Mouse (Mus musculus): ENCODE results near the gene Kcnk13. TPM values are rescaled to one million over a fixed set of nuclear protein-coding genes. Genes with fewer than 3 reads are reported as not detected.

Gene Kcnk13
- polyA plus RNA-seq, 1 experiment = 0.38 TPM

- H3K4me1 ChIP-seq (ENCODE audit: control insufficient read depth, insufficient read depth, insufficient read length, low read length) = no peaks in the 10 kb centered on the region
- no peaks in the 10 kb centered on the region for H3K36me3 ChIP-seq (ENCODE audit: control insufficient read depth, insufficient read depth, low read length)
- no peak overlapping the region for H3K4me3 ChIP-seq (ENCODE audit: low read depth, low read length)
- 84% methylated on average over 1 of the region's 1 CpGs for WGBS
- H3K27ac ChIP-seq (ENCODE audit: insufficient read depth, low read depth, low read length) = no peak overlapping the region
- TF ChIP-seq CTCF (IDR thresholded peaks at IDR 0.05; ENCODE audit: extremely low read depth, insufficient read length, insufficient replicate concordance, low read depth, low read length) = no peak
- no peak for TF ChIP-seq POLR2A (IDR thresholded peaks at IDR 0.05; ENCODE audit: low read depth, low read length)
- H3K27me3 ChIP-seq (ENCODE audit: control insufficient read depth, insufficient read depth, low read length) = no peaks in the 10 kb centered on the region
These were observed 35.1 kb upstream of the Kcnk13 start for GRCm38 (mm10) chr12:99929160-99929559.

GRCm38 (mm10) chr12:99932245-99932644 is 32.1 kb upstream of the Kcnk13 start:
- TF ChIP-seq CTCF (IDR thresholded peaks at IDR 0.05; ENCODE audit: extremely low read depth, insufficient read length, insufficient replicate concordance, low read depth, low read length) (no peak), POLR2A (IDR thresholded peaks at IDR 0.05; ENCODE audit: low read depth, low read length) (no peak)
- H3K4me1 ChIP-seq (ENCODE audit: control insufficient read depth, insufficient read depth, insufficient read length, low read length) = no peaks in the 10 kb centered on the region
- H3K27ac ChIP-seq (ENCODE audit: insufficient read depth, low read depth, low read length) = no peak overlapping the region
- H3K4me3 ChIP-seq (ENCODE audit: low read depth, low read length) = no peak overlapping the region
- 96% methylated on average over 4 of the region's 4 CpGs for WGBS
- no peaks in the 10 kb centered on the region for H3K36me3 ChIP-seq (ENCODE audit: control insufficient read depth, insufficient read depth, low read length)
- no peaks in the 10 kb centered on the region for H3K27me3 ChIP-seq (ENCODE audit: control insufficient read depth, insufficient read depth, low read length)

- no peaks in the 10 kb centered on the region for H3K4me1 ChIP-seq (ENCODE audit: control insufficient read depth, insufficient read depth, insufficient read length, low read length)
- 84% methylated on average over 3 of the region's 3 CpGs for WGBS
- no peak overlapping the region for H3K27ac ChIP-seq (ENCODE audit: insufficient read depth, low read depth, low read length)
- TF ChIP-seq POLR2A (IDR thresholded peaks at IDR 0.05; ENCODE audit: low read depth, low read length) (no peak), CTCF (IDR thresholded peaks at IDR 0.05; ENCODE audit: extremely low read depth, insufficient read length, insufficient replicate concordance, low read depth, low read length) (no peak)
- no peaks in the 10 kb centered on the region for H3K27me3 ChIP-seq (ENCODE audit: control insufficient read depth, insufficient read depth, low read length)
- no peak overlapping the region for H3K4me3 ChIP-seq (ENCODE audit: low read depth, low read length)
- H3K36me3 ChIP-seq (ENCODE audit: control insufficient read depth, insufficient read depth, low read length) = no peaks in the 10 kb centered on the region
These were observed 30.7 kb upstream of the Kcnk13 start for GRCm38 (mm10) chr12:99933630-99934029.

- 93% methylated on average over 8 of the region's 8 CpGs for WGBS
- Histone ChIP-seq H3K36me3 (ENCODE audit: control insufficient read depth, insufficient read depth, low read length) (no peaks in the 10 kb centered on the region), H3K27me3 (ENCODE audit: control insufficient read depth, insufficient read depth, low read length) (no peaks in the 10 kb centered on the region), H3K27ac (ENCODE audit: insufficient read depth, low read depth, low read length) (no peak overlapping the region), H3K4me3 (ENCODE audit: low read depth, low read length) (no peak overlapping the region), H3K4me1 (ENCODE audit: control insufficient read depth, insufficient read depth, insufficient read length, low read length) (no peaks in the 10 kb centered on the region)
- TF ChIP-seq POLR2A (IDR thresholded peaks at IDR 0.05; ENCODE audit: low read depth, low read length) = no peak
- no peak for TF ChIP-seq CTCF (IDR thresholded peaks at IDR 0.05; ENCODE audit: extremely low read depth, insufficient read length, insufficient replicate concordance, low read depth, low read length)
These were observed 28.9 kb upstream of the Kcnk13 start for GRCm38 (mm10) chr12:99935403-99935802.

GRCm38 (mm10) chr12:99938476-99938875 is 25.8 kb upstream of the Kcnk13 start:
- H3K36me3 ChIP-seq (ENCODE audit: control insufficient read depth, insufficient read depth, low read length) = no peaks in the 10 kb centered on the region
- WGBS = 80% methylated on average over 4 of the region's 4 CpGs
- peaks cover 5% of the 10 kb centered on the region; the same call in 1 of the 2 replicates for H3K4me1 ChIP-seq (ENCODE audit: control insufficient read depth, insufficient read depth, insufficient read length, low read length)
- TF ChIP-seq CTCF (IDR thresholded peaks at IDR 0.05; ENCODE audit: extremely low read depth, insufficient read length, insufficient replicate concordance, low read depth, low read length) (no peak), POLR2A (IDR thresholded peaks at IDR 0.05; ENCODE audit: low read depth, low read length) (no peak)
- no peak overlapping the region for H3K27ac ChIP-seq (ENCODE audit: insufficient read depth, low read depth, low read length)
- no peak overlapping the region for H3K4me3 ChIP-seq (ENCODE audit: low read depth, low read length)
- no peaks in the 10 kb centered on the region for H3K27me3 ChIP-seq (ENCODE audit: control insufficient read depth, insufficient read depth, low read length)

- no peaks in the 10 kb centered on the region for H3K36me3 ChIP-seq (ENCODE audit: control insufficient read depth, insufficient read depth, low read length)
- TF ChIP-seq CTCF (IDR thresholded peaks at IDR 0.05; ENCODE audit: extremely low read depth, insufficient read length, insufficient replicate concordance, low read depth, low read length) (no peak), POLR2A (IDR thresholded peaks at IDR 0.05; ENCODE audit: low read depth, low read length) (no peak)
- no peak overlapping the region for H3K4me3 ChIP-seq (ENCODE audit: low read depth, low read length)
These were observed 25.1 kb upstream of the Kcnk13 start for GRCm38 (mm10) chr12:99939179-99939578.

GRCm38 (mm10) chr12:99940704-99941103 is 23.6 kb upstream of the Kcnk13 start:
- Histone ChIP-seq H3K27ac (ENCODE audit: insufficient read depth, low read depth, low read length) (no peak overlapping the region), H3K4me1 (ENCODE audit: control insufficient read depth, insufficient read depth, insufficient read length, low read length) (peaks cover 8% of the 10 kb centered on the region; the same call in 1 of the 2 replicates), H3K36me3 (ENCODE audit: control insufficient read depth, insufficient read depth, low read length) (no peaks in the 10 kb centered on the region), H3K4me3 (ENCODE audit: low read depth, low read length) (no peak overlapping the region), H3K27me3 (ENCODE audit: control insufficient read depth, insufficient read depth, low read length) (no peaks in the 10 kb centered on the region)
- WGBS = 73% methylated on average over 7 of the region's 7 CpGs
- no peak for TF ChIP-seq POLR2A (IDR thresholded peaks at IDR 0.05; ENCODE audit: low read depth, low read length)
- no peak for TF ChIP-seq CTCF (IDR thresholded peaks at IDR 0.05; ENCODE audit: extremely low read depth, insufficient read length, insufficient replicate concordance, low read depth, low read length)

More at GRCm38 (mm10) chr12:99939179-99939578, 25.1 kb upstream of the Kcnk13 start:
- Histone ChIP-seq H3K4me1 (ENCODE audit: control insufficient read depth, insufficient read depth, insufficient read length, low read length) (peaks cover 5% of the 10 kb centered on the region; the same call in 1 of the 2 replicates), H3K27ac (ENCODE audit: insufficient read depth, low read depth, low read length) (no peak overlapping the region), H3K27me3 (ENCODE audit: control insufficient read depth, insufficient read depth, low read length) (no peaks in the 10 kb centered on the region)
- whole genome bisulfite sequencing = 77% methylated on average over 6 of the region's 6 CpGs

All from small intestine, adult 2 months (tissue).